ENCODE assay signal across 17 mouse cellular contexts in the genomic region with DNA sequence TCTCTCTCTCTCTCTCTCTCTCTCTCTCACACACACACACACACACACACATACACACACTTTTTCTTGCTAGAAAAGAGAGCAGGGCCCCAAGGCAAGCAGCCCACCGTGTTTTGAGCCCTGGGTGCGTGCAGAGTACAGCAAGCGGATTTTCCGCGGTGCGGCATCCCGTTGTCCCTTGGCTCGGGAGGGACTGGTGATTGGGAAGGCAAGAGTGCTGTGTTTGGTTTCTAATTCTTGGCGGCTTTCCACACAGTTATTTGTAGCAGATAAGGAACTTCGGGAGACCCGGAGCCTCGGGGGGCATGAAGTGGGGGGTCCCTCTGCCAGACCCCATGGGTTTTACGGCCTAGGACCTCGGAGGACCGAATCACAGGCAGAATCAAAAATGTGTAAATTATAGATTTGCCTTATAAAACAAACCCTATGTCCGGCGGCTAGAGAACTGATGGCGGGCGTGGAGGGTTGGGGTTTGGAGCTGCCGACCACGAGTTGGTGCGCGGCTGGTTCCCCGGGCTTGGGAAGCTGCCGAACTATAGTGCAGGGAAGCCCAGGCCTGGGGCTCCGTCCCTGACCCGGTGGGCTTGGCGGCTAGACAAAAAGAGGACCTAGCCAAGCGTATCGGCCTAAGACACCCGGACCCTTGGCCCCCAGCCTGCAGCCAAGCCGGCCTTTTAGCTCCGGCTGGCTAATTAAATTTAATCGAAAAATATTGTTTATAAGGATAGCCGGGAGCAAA. TPM values are rescaled to one million over a fixed set of nuclear protein-coding genes. Genes with fewer than 3 reads are reported as not detected.
DNase-seq lines count a peak whose midpoint lies in the region; ATAC-seq and TF ChIP-seq lines count a peak whose summit lies in the region.
"Had no signal": no experiment of that assay in that cellular context is flagged by ENCODE, and none has a peak within 500 bp of the region (broad histone marks: within the 10 kb centered on the region; RNA-seq: fewer than 3 reads in every experiment).

No protein-coding gene starts in this region.

- peak overlapping the region; percentile 81 for H3K4me2 ChIP-seq in heart, embryonic 13.5 days

- peak overlapping the region; percentile 89 for H3K9ac ChIP-seq in heart, embryonic 13.5 days

- peak overlapping the region; percentile 89 for H3K27ac ChIP-seq in heart, embryonic 13.5 days (replicated peaks)
- no peak overlapping the region for H3K27ac ChIP-seq in embryonic fibroblast, embryonic 13.5 days (ENCODE audit: insufficient read depth, low read length)
- H3K27ac ChIP-seq: macrophage had no signal

- WGBS in heart, embryonic 13.5 days, result 1% methylated on average over 35 of the region's 35 CpGs

- H3K4me1 ChIP-seq in heart, embryonic 13.5 days, result peaks cover 50% of the 10 kb centered on the region
- H3K4me1 ChIP-seq in embryonic fibroblast, embryonic 13.5 days (ENCODE audit: control insufficient read depth, insufficient read depth, low read length), result no peaks in the 10 kb centered on the region

- no peaks in the 10 kb centered on the region for H3K36me3 ChIP-seq in heart, embryonic 13.5 days

- no peaks in the 10 kb centered on the region for H3K9me3 ChIP-seq in heart, embryonic 13.5 days

- TF ChIP-seq CTCF in embryonic fibroblast, embryonic 13.5 days (IDR thresholded peaks at IDR 0.05; ENCODE audit: borderline replicate concordance, insufficient read depth, low read length), result no peak

- TF ChIP-seq POLR2A in embryonic fibroblast, embryonic 13.5 days (IDR thresholded peaks at IDR 0.05; ENCODE audit: low read depth, low read length), result no peak

- ATAC-seq in heart, embryonic 13.5 days (ENCODE audit: extremely low read depth, insufficient number of reproducible peaks, low FRiP score, low TSS enrichment), result no peak
- ATAC-seq in granulocyte monocyte progenitor cell, adult 5-6 weeks (replicated peaks; ENCODE audit: poor library complexity, severe bottlenecking), result no peak
- ATAC-seq: CD4-positive, CD25-positive, alpha-beta regulatory T cell, adult 4 months; inflammation-experienced regulatory T-cells, adult 6 months had no signal

- no peak for DNase-seq in heart, adult 18-20 months
- DNase-seq in retina, embryonic 14.5 days (ENCODE audit: low spot score), result peak; percentile 23
- DNase-seq in retina, postnatal 1 day, result no peak
- DNase-seq in lung, postnatal 14 days, result peak; percentile 40
- no peak for DNase-seq in cerebellum, adult 18-20 months
- DNase-seq: cerebellum, postnatal 36 days; gastrocnemius, postnatal 10 days; kidney, postnatal 25 days; thymus, postnatal 4 days had no signal

- H3K27me3 ChIP-seq in heart, embryonic 13.5 days (replicated peaks), result peaks cover 100% of the 10 kb centered on the region

- H3K4me3 ChIP-seq in heart, embryonic 13.5 days, result peak overlapping the region; percentile 55
- peak overlapping the region; percentile 10 for H3K4me3 ChIP-seq in embryonic fibroblast, embryonic 13.5 days (ENCODE audit: insufficient read depth, low read length)

RNA-seq across cellular contexts. Expression of a gene that starts 28.0 kb away (rescaled TPM):
- polyA plus RNA-seq in heart, embryonic 13.5 days (2015; fragmentation: Nextera tagmentation; extraction: Ambion mirVana), result 31.3 and 38.4 TPM in 2 replicates
- 10 to 100 TPM; 18.5 to 25.8 TPM for total RNA-seq in heart, adult 18-20 months (2021)
- polyA plus RNA-seq in embryonic fibroblast, embryonic 13.5 days (2011; ENCODE audit: insufficient read length, low read depth, missing spikeins), result 5.5 and 9.3 TPM in 2 replicates
- total RNA-seq in granulocyte monocyte progenitor cell, adult 5-6 weeks (2014; fragmentation: Nextera tagmentation), result not detected in 2 replicates
- not detected in 2 replicates for total RNA-seq in granulocyte monocyte progenitor cell, adult 5-6 weeks (2017)
- total RNA-seq: left cerebral cortex, adult 18-20 months had no signal
- polyA plus RNA-seq: CD4-positive, CD25-positive, alpha-beta regulatory T cell, adult 4 months; forebrain, embryonic 11.5 days; inflammation-experienced regulatory T-cells, adult 6 months; macrophage had no signal

Comparison
In these comparisons a context has a peak if more than half of its experiments do, and no peak if none do; other contexts are left out.
1. DNase-seq: peak in retina, embryonic 14.5 days (single experiment) and lung, postnatal 14 days (single experiment); none in heart, adult 18-20 months (0 of 2), retina, postnatal 1 day (single experiment) and cerebellum, adult 18-20 months (0 of 2).
2. RNA of a gene that starts 28.0 kb away (total RNA-seq): 18.5 to 25.8 TPM in heart, adult 18-20 months; not detected in granulocyte monocyte progenitor cell, adult 5-6 weeks; every median in the first group is over 10 times any median in the second.